Mouse (Mus musculus): Measurements from ENCODE around the gene Senp3.

- TF ChIP-seq CTCF (IDR thresholded peaks at IDR 0.05; ENCODE audit: insufficient read depth, low read depth, low read length) (no peak), POLR2A (IDR thresholded peaks at IDR 0.05; ENCODE audit: insufficient read depth, low read depth, low read length) (no peak)
Observed at GRCm38 (mm10) chr11:69725951-69726350, 44.1 kb upstream of the Senp3 start.
